Mouse (Mus musculus) spleen, adult 2 months (tissue): ENCODE results near the gene Uqcr11.

Experiments
- CTCF ChIP-seq: fragments of 200-500 bp; IDR thresholded peaks from 2 replicates; pipeline ENCODE4 v1.5.1; 2011; ENCODE audit warnings: mild to moderate bottlenecking, inconsistent platforms; ENCODE audit not compliant: insufficient read depth, insufficient read length, insufficient replicate concordance; ENCODE audit errors: extremely low read depth
- POLR2A ChIP-seq: fragments of 200-500 bp; IDR thresholded peaks from 2 replicates; pipeline ENCODE4 v1.6.1; 2011; ENCODE audit warnings: low read depth, low read length, inconsistent platforms

DNA sequence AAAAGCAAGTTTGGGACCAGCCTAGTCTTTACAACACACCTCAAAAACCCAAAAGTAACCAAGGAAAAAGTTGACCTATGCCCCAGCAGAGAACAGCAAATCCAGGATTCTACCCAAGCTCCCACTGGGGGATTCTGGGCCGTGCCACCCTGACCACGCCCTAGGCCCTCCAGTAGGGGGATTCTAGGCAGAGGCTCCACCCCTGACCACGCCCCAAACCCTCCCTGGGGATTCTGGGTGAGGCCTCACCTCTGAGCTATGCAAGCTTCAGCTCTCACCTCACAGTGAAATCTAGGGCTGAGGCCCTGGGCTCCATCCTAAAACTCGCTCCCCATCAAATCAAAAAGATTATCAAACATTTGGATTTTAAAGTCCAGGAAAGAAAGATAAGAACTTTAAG lies 16.9 kb upstream of the Uqcr11 start:
- no peak for TF ChIP-seq CTCF
- TF ChIP-seq POLR2A, result no peak
